Mouse (Mus musculus) MEL (cell line): ENCODE measurements around the gene Lasp1. TPM values are rescaled to one million over a fixed set of nuclear protein-coding genes. Genes with fewer than 3 reads are reported as not detected.
A peak's percentile ranks its signal among the peaks of the same experiment; 100 is the strongest.

Experiments used
- DNase-seq: peaks from one replicate; pipeline ENCODE4 v3.0.0; 2011; ENCODE audit warnings: low read depth, low spot score
- H3K27ac ChIP-seq: 2 replicates; pipeline ENCODE4 v1.5.1; 2012; ENCODE audit warnings: low read depth, mild to moderate bottlenecking, control low read depth, low read length, moderate library complexity; ENCODE audit not compliant: control insufficient read depth
- H3K27me3 ChIP-seq, 2 experiments: fragments of 150-350 bp in 1 of 2; sonication (generic) in 1 of 2; 2 replicates each; pipeline ENCODE4 v1.6.1; 2012; ENCODE audit warnings: low read length in 2 of 2, mild to moderate bottlenecking in 2 of 2, improper control_type of control experiment in 1 of 2, moderate library complexity in 1 of 2; ENCODE audit not compliant: insufficient read depth in 2 of 2, control insufficient read depth in 1 of 2
- H3K36me3 ChIP-seq, 2 experiments: 2 replicates each; pipeline ENCODE4 v1.6.1; 2012 to 2014; ENCODE audit warnings: low read length in 2 of 2, improper control_type of control experiment in 1 of 2, inconsistent platforms in 1 of 2, mild to moderate bottlenecking in 1 of 2; ENCODE audit not compliant: insufficient read depth in 2 of 2, control insufficient read depth in 1 of 2
- H3K4me1 ChIP-seq, 2 experiments: fragments of 150-350 bp in 1 of 2; sonication (generic) in 1 of 2; 2 replicates each; pipeline ENCODE4 v1.6.1; 2012; ENCODE audit warnings: low read length in 2 of 2, improper control_type of control experiment in 1 of 2, mild to moderate bottlenecking in 1 of 2; ENCODE audit not compliant: insufficient read depth in 2 of 2, control insufficient read depth in 1 of 2
- H3K4me3 ChIP-seq, 2 experiments: fragments of 150-350 bp in 1 of 2; sonication (generic) in 1 of 2; 2 replicates each; pipeline ENCODE4 v1.5.1; 2012; ENCODE audit warnings: low read depth in 2 of 2, low read length in 2 of 2, mild to moderate bottlenecking in 2 of 2, moderate library complexity in 2 of 2, control low read depth in 1 of 2, improper control_type of control experiment in 1 of 2; ENCODE audit not compliant: control insufficient read depth in 1 of 2, insufficient read depth in 1 of 2
- H3K79me2 ChIP-seq: 2 replicates; pipeline ENCODE4 v1.6.1; 2012; ENCODE audit warnings: mild to moderate bottlenecking, low read length, moderate library complexity; ENCODE audit not compliant: control insufficient read depth, poor library complexity, insufficient read depth
- H3K9ac ChIP-seq: 2 replicates; pipeline ENCODE4 v1.6.1; 2012; ENCODE audit warnings: low read depth, mild to moderate bottlenecking, control low read depth, low read length, moderate library complexity; ENCODE audit not compliant: control insufficient read depth, poor library complexity, severe bottlenecking
- H3K9me3 ChIP-seq: fragments of 150-350 bp; sonication (generic); replicated peaks from 2 replicates; pipeline ENCODE4 v1.6.1; 2012; ENCODE audit warnings: mild to moderate bottlenecking, low read length, improper control_type of control experiment, moderate library complexity; ENCODE audit not compliant: insufficient read depth
- BHLHE40 ChIP-seq: IDR thresholded peaks from 2 replicates; pipeline ENCODE4 v1.6.1; 2012; ENCODE audit warnings: low read depth, mild to moderate bottlenecking, inconsistent platforms, low read length, improper control_type of control experiment, borderline replicate concordance
- CHD1 ChIP-seq: IDR thresholded peaks from 2 replicates; pipeline ENCODE4 v1.6.1; 2012; ENCODE audit warnings: low read depth, mild to moderate bottlenecking, inconsistent platforms, low read length, improper control_type of control experiment
- CHD2 ChIP-seq: IDR thresholded peaks from 2 replicates; pipeline ENCODE4 v1.6.1; 2011; ENCODE audit warnings: low read length, improper control_type of control experiment
- CTCF ChIP-seq, 3 experiments: IDR thresholded peaks in 2 of 3; conservative IDR thresholded peaks in 1 of 3; 2 replicates each; pipeline ENCODE4 v1.5.1; 2011 to 2012; ENCODE audit warnings: low read length in 3 of 3, low read depth in 2 of 3, mild to moderate bottlenecking in 2 of 3, improper control_type of control experiment in 1 of 3, inconsistent platforms in 1 of 3, mixed read lengths in 1 of 3, moderate library complexity in 1 of 3; ENCODE audit not compliant: control insufficient read depth in 1 of 3, insufficient read depth in 1 of 3, poor library complexity in 1 of 3, severe bottlenecking in 1 of 3
- E2F4 ChIP-seq: IDR thresholded peaks from 2 replicates; pipeline ENCODE4 v1.6.1; 2011; ENCODE audit warnings: low read depth, low read length, improper control_type of control experiment, borderline replicate concordance
- ELF1 ChIP-seq: IDR thresholded peaks from 2 replicates; pipeline ENCODE4 v1.6.1; 2014; ENCODE audit warnings: low read depth, mild to moderate bottlenecking, inconsistent platforms, low read length, improper control_type of control experiment, moderate library complexity
- EP300 ChIP-seq, 2 experiments: IDR thresholded peaks; 2 replicates each; pipeline ENCODE4 v1.6.1; 2011; ENCODE audit warnings: improper control_type of control experiment in 2 of 2, low read length in 2 of 2, low read depth in 1 of 2, mild to moderate bottlenecking in 1 of 2
- ETS1 ChIP-seq: IDR thresholded peaks from 2 replicates; pipeline ENCODE4 v1.6.1; 2012; ENCODE audit warnings: low read depth, mild to moderate bottlenecking, inconsistent platforms, low read length, improper control_type of control experiment, moderate library complexity
- GABPA ChIP-seq: IDR thresholded peaks from 2 replicates; pipeline ENCODE4 v1.6.1; 2012; ENCODE audit warnings: low read depth, mild to moderate bottlenecking, inconsistent platforms, low read length, improper control_type of control experiment, moderate library complexity
- GATA1 ChIP-seq: IDR thresholded peaks from 2 replicates; pipeline ENCODE4 v1.6.1; 2011; ENCODE audit warnings: low read depth, low read length, improper control_type of control experiment
- HCFC1 ChIP-seq: IDR thresholded peaks from 2 replicates; pipeline ENCODE4 v1.6.1; 2012; ENCODE audit warnings: low read depth, mild to moderate bottlenecking, inconsistent platforms, low read length, improper control_type of control experiment, moderate library complexity
- JUND ChIP-seq: IDR thresholded peaks from 2 replicates; pipeline ENCODE4 v1.6.1; 2011; ENCODE audit warnings: low read depth, mild to moderate bottlenecking, improper control_type of control experiment, low read length
- KAT2A ChIP-seq: conservative IDR thresholded peaks from 2 replicates; pipeline ENCODE4 v1.6.1; 2012; ENCODE audit warnings: low read depth, low read length, improper control_type of control experiment, inconsistent platforms
- MAFK ChIP-seq: IDR thresholded peaks from 2 replicates; pipeline ENCODE4 v1.6.1; 2011; ENCODE audit warnings: low read depth, mild to moderate bottlenecking, low read length, improper control_type of control experiment, borderline replicate concordance
- MAX ChIP-seq: IDR thresholded peaks from 2 replicates; pipeline ENCODE4 v1.6.1; 2011; ENCODE audit warnings: low read length, improper control_type of control experiment
- MAZ ChIP-seq: IDR thresholded peaks from 2 replicates; pipeline ENCODE4 v1.6.1; 2012; ENCODE audit warnings: low read depth, mild to moderate bottlenecking, inconsistent platforms, low read length, improper control_type of control experiment
- MXI1 ChIP-seq: IDR thresholded peaks from 2 replicates; pipeline ENCODE4 v1.6.1; 2011; ENCODE audit warnings: mild to moderate bottlenecking, low read depth, low read length, improper control_type of control experiment
- MYB ChIP-seq: IDR thresholded peaks from 2 replicates; pipeline ENCODE4 v1.6.1; 2011; ENCODE audit warnings: mild to moderate bottlenecking, low read depth, low read length, improper control_type of control experiment
- MYC ChIP-seq: IDR thresholded peaks from 2 replicates; pipeline ENCODE4 v1.6.1; 2011; ENCODE audit warnings: low read depth, mild to moderate bottlenecking, low read length, improper control_type of control experiment, moderate library complexity
- NELFE ChIP-seq: IDR thresholded peaks from 2 replicates; pipeline ENCODE4 v1.6.1; 2011; ENCODE audit warnings: low read depth, low read length, improper control_type of control experiment
- NRF1 ChIP-seq: IDR thresholded peaks from 2 replicates; pipeline ENCODE4 v1.6.1; 2014; ENCODE audit warnings: low read depth, mild to moderate bottlenecking, inconsistent platforms, low read length, improper control_type of control experiment, moderate library complexity; ENCODE audit not compliant: poor library complexity, insufficient read depth, severe bottlenecking
- POLR2A ChIP-seq, 2 experiments: IDR thresholded peaks; 2 replicates each; pipeline ENCODE4 v1.6.1; 2011 to 2012; ENCODE audit warnings: low read length in 2 of 2, mild to moderate bottlenecking in 2 of 2, control low read depth in 1 of 2, improper control_type of control experiment in 1 of 2, low read depth in 1 of 2, moderate library complexity in 1 of 2; ENCODE audit not compliant: control insufficient read depth in 1 of 2, insufficient read depth in 1 of 2, poor library complexity in 1 of 2
- POLR2AphosphoS2 ChIP-seq: IDR thresholded peaks from 2 replicates; pipeline ENCODE4 v1.6.1; 2011; ENCODE audit warnings: low read length, improper control_type of control experiment
- POLR2AphosphoS5 ChIP-seq: IDR thresholded peaks from 2 replicates; pipeline ENCODE4 v1.6.1; 2012; ENCODE audit warnings: low read depth, borderline replicate concordance, mild to moderate bottlenecking, inconsistent platforms, low read length, moderate library complexity, mixed read lengths
- RAD21 ChIP-seq: IDR thresholded peaks from 2 replicates; pipeline ENCODE4 v1.6.1; 2011; ENCODE audit warnings: mild to moderate bottlenecking, low read depth, low read length, improper control_type of control experiment
- RCOR1 ChIP-seq: IDR thresholded peaks from 2 replicates; pipeline ENCODE4 v1.6.1; 2012; ENCODE audit warnings: low read depth, mild to moderate bottlenecking, inconsistent platforms, low read length, improper control_type of control experiment
- SIN3A ChIP-seq: IDR thresholded peaks from 2 replicates; pipeline ENCODE4 v1.6.1; 2012; ENCODE audit warnings: low read length, improper control_type of control experiment, inconsistent platforms
- SMC3 ChIP-seq: IDR thresholded peaks from 2 replicates; pipeline ENCODE4 v1.6.1; 2011; ENCODE audit warnings: low read depth, low read length, improper control_type of control experiment
- TAL1 ChIP-seq: IDR thresholded peaks from 2 replicates; pipeline ENCODE4 v1.6.1; 2012; ENCODE audit warnings: mild to moderate bottlenecking, inconsistent platforms, low read length, moderate library complexity, mixed read lengths
- TBP ChIP-seq: IDR thresholded peaks from 2 replicates; pipeline ENCODE4 v1.8.0; 2011; ENCODE audit warnings: low read depth, low read length, improper control_type of control experiment
- TCF12 ChIP-seq: IDR thresholded peaks from 2 replicates; pipeline ENCODE4 v1.6.1; 2014; ENCODE audit warnings: low read depth, mild to moderate bottlenecking, inconsistent platforms, low read length, improper control_type of control experiment, moderate library complexity
- UBTF ChIP-seq: IDR thresholded peaks from 2 replicates; pipeline ENCODE4 v1.6.1; 2012; ENCODE audit warnings: low read depth, mild to moderate bottlenecking, inconsistent platforms, low read length, improper control_type of control experiment, moderate library complexity, borderline replicate concordance; ENCODE audit not compliant: insufficient read depth
- USF1 ChIP-seq: IDR thresholded peaks from 2 replicates; pipeline ENCODE4 v1.6.1; 2014; ENCODE audit warnings: low read depth, mild to moderate bottlenecking, inconsistent platforms, low read length, improper control_type of control experiment, moderate library complexity
- USF2 ChIP-seq, 2 experiments: IDR thresholded peaks; 2 replicates each; pipeline ENCODE4 v1.6.1; 2011 to 2012; ENCODE audit warnings: improper control_type of control experiment in 2 of 2, low read length in 2 of 2, borderline replicate concordance in 1 of 2, inconsistent platforms in 1 of 2, low read depth in 1 of 2, mild to moderate bottlenecking in 1 of 2; ENCODE audit not compliant: insufficient read depth in 1 of 2
- ZKSCAN1 ChIP-seq: IDR thresholded peaks from 2 replicates; pipeline ENCODE4 v1.6.1; 2012; ENCODE audit warnings: low read depth, mild to moderate bottlenecking, inconsistent platforms, low read length, improper control_type of control experiment, moderate library complexity
- ZMIZ1 ChIP-seq: IDR thresholded peaks from 2 replicates; pipeline ENCODE4 v1.6.1; 2012; ENCODE audit warnings: low read depth, mild to moderate bottlenecking, inconsistent platforms, low read length, improper control_type of control experiment, moderate library complexity
- ZNF384 ChIP-seq: IDR thresholded peaks from 2 replicates; pipeline ENCODE4 v1.6.1; 2012; ENCODE audit warnings: low read depth, mild to moderate bottlenecking, inconsistent platforms, low read length, improper control_type of control experiment
- polyA plus RNA-seq, 2 experiments: library from polyadenylated mRNA; stranded (reverse) in 1 of 2; unstranded in 1 of 2; fragments of >175 nt in 1 of 2; fragments of >200 nt in 1 of 2; gene quantifications; 2 replicates each; pipeline versions ENCODE4 v1.2.1 to v1.2.4; 2012; ENCODE audit warnings: low replicate concordance in 2 of 2, low read depth in 1 of 2; ENCODE audit not compliant: insufficient read length in 2 of 2, insufficient read depth in 1 of 2, missing spikeins in 1 of 2
- total RNA-seq: library from RNA; depleted of rRNA; stranded (reverse); fragments of 300-350 nt; gene quantifications from 2 replicates; pipeline ENCODE4 v1.2.3, GENCODE M21; 2012

Lasp1 gene
- total and polyA plus RNA-seq, 3 experiments = 13.3 to 38.7 TPM; not detected in 1

- no peaks in the 10 kb centered on the region for H3K27me3 ChIP-seq
- H3K9me3 ChIP-seq = no peaks in the 10 kb centered on the region
- H3K79me2 ChIP-seq = peaks cover 33% of the 10 kb centered on the region
- DNase-seq = peak; percentile 87
- H3K4me3 ChIP-seq = no peak overlapping the region
- peak overlapping the region; percentile 25; the same call in 1 of the 2 replicates for H3K27ac ChIP-seq
- H3K9ac ChIP-seq = 0 out of 2 replicates have a peak overlapping the region, but pooled peaks have one; percentile 3
- peaks cover 0 to 10% of the 10 kb centered on the region in 2 experiments; a peak in 2 of 4 replicates for H3K4me1 ChIP-seq
- H3K36me3 ChIP-seq = peaks cover 31 to 32% of the 10 kb centered on the region in 2 experiments
- no peak for TF ChIP-seq RCOR1
- TF ChIP-seq USF1 = peak; percentile 83
- peak; percentile 40; the same call in 1 of the 2 replicates for TF ChIP-seq MAZ
- TF ChIP-seq POLR2AphosphoS2 = no peak
- no peak for TF ChIP-seq ELF1
- 0 out of 2 replicates have a peak, but pooled peaks have one; percentile 11 for TF ChIP-seq MYB
- TF ChIP-seq NELFE = no peak
- peak; percentile 67 for TF ChIP-seq SIN3A
- TF ChIP-seq GABPA = no peak
- TF ChIP-seq CHD1 = 0 out of 2 replicates have a peak, but pooled peaks have one; percentile 82
- 0 out of 2 replicates have a peak, but pooled peaks have one; percentile 37 for TF ChIP-seq ZNF384
- TF ChIP-seq POLR2AphosphoS5 = no peak; the same call in 1 of the 2 replicates
- TF ChIP-seq MXI1 = peak; percentile 95
- TF ChIP-seq MYC = peak; percentile 99
- TF ChIP-seq ZMIZ1 = peak; percentile 58
- no peak for TF ChIP-seq EP300 (IDR thresholded peaks at IDR 0.05; ENCODE audit: low read depth in 1 of 2, low read length in 2 of 2)
- TF ChIP-seq BHLHE40 = no peak
- TF ChIP-seq ZKSCAN1 = no peak
- TF ChIP-seq USF2 (IDR thresholded peaks at IDR 0.05; ENCODE audit: borderline replicate concordance in 1 of 2, insufficient read depth in 1 of 2, low read depth in 1 of 2, low read length in 2 of 2) = 0 out of 4 replicates have a peak, but pooled peaks of 1 of the 2 experiments have one; percentile 19
- peak; percentile 93 for TF ChIP-seq MAX
- TF ChIP-seq SMC3 = 0 out of 2 replicates have a peak, but pooled peaks have one; percentile 30
- no peak for TF ChIP-seq RAD21
- peak; percentile 50; the same call in 1 of the 2 replicates for TF ChIP-seq JUND
- TF ChIP-seq ETS1 = peak; percentile 26; the same call in 1 of the 2 replicates
- no peak for TF ChIP-seq UBTF
- TF ChIP-seq GATA1 = no peak
- TF ChIP-seq MAFK = no peak
- TF ChIP-seq NRF1 = no peak
- TF ChIP-seq CTCF (IDR thresholded peaks at IDR 0.05 in 2 of 3, conservative IDR thresholded peaks at IDR 0.05 in 1 of 3; ENCODE audit: control insufficient read depth in 1 of 3, insufficient read depth in 1 of 3, low read depth in 2 of 3, low read length in 3 of 3, poor library complexity in 1 of 3, severe bottlenecking in 1 of 3) = peak; percentile 38 to 56 (median 50); a peak in 5 of 6 replicates
- TF ChIP-seq TCF12 = no peak
- TF ChIP-seq TBP = no peak
- peak; percentile 52; the same call in 1 of the 2 replicates for TF ChIP-seq HCFC1
- peak in 1 of 2 experiments; percentile 60; a peak in 2 of 4 replicates for TF ChIP-seq POLR2A (IDR thresholded peaks at IDR 0.05; ENCODE audit: control insufficient read depth in 1 of 2, insufficient read depth in 1 of 2, low read depth in 1 of 2, low read length in 2 of 2, poor library complexity in 1 of 2)
- TF ChIP-seq CHD2 = no peak
- no peak for TF ChIP-seq E2F4
- TF ChIP-seq TAL1 = no peak
- TF ChIP-seq KAT2A = no peak
Observed at GRCm38 (mm10) chr11:97777129-97777529, 21.7 kb upstream of the Lasp1 start.
